Mouse (Mus musculus): ENCODE data around the gene Gzmk. TPM values are rescaled to one million over a fixed set of nuclear protein-coding genes. Genes with fewer than 3 reads are reported as not detected.

Gzmk gene
- total RNA-seq, 2 experiments from 2014 or later, result not detected

Other genes starting within 250 kb of the Gzmk start
- under 1 TPM in 1 of 2 experiments, not detected in 1; 0.18 TPM for gene Ccno, start 238.1 kb downstream of the Gzmk start, total RNA-seq (2021)
- gene Mcidas, start 232.1 kb downstream of the Gzmk start, total RNA-seq (2021), result not detected
- not detected for gene Cdc20b, start 190.8 kb downstream of the Gzmk start, total RNA-seq (2021)
- gene Gpx8, start 179.5 kb downstream of the Gzmk start, total RNA-seq (2021), result 10 to 100 TPM; 20.8 to 27.5 TPM
- gene Gzma, start 124.9 kb downstream of the Gzmk start, total RNA-seq (2021), result not detected
- gene Esm1, start 16.2 kb downstream of the Gzmk start, total RNA-seq (2021), result 1 to 10 TPM; 1.6 to 3.7 TPM
- 1 to 10 TPM; 2.0 to 3.1 TPM for gene BC067074, start 67.3 kb upstream of the Gzmk start, total RNA-seq (2021)

Data from gastrocnemius, postnatal 14 days (tissue).